Mouse (Mus musculus): ENCODE measurements at regions not wholly inside any gene's neighbourhood (a gene's known extent, or its start where the extent isn't known, plus 50 kb on each side); places are given as distances from the start of the nearest gene placed in this dataset.

DNA sequence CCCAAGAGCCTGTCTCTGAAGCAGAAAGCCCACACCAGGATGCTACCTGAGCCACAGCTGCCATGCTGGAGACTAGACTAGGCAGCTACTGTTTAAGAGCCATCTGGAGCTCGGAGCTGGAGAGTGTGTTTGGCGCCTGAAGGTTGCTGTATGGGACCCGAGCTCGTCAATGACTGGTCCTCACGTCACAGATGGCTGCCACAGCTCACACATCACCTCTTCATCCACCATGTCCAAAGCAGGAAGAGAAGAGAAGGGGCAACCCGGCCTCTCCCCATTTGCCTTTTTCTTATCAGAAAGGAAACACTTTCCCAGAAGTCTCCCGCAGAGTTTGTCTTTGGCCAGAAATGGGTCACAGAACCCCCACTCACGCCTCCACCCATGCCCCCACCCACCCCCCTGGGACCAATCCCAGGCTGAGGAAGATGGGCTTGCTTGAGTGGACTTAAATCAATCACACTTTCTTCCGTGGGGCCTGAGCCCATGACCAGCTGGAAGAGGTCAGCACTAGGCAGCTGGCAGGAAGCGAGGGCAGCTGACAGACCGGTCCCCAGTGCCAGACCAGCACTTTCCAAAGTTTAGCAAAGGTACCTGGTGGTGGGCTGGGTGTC is 53.5 kb upstream of the Ptpn1 start:
- DNase-seq (ENCODE audit: low spot score in 2 of 2), result no peak

GRCm38 (mm10) chr2:167877254-167877870 is 54.5 kb upstream of the Ptpn1 start:
- no peak for DNase-seq (ENCODE audit: low spot score in 2 of 2)

DNA sequence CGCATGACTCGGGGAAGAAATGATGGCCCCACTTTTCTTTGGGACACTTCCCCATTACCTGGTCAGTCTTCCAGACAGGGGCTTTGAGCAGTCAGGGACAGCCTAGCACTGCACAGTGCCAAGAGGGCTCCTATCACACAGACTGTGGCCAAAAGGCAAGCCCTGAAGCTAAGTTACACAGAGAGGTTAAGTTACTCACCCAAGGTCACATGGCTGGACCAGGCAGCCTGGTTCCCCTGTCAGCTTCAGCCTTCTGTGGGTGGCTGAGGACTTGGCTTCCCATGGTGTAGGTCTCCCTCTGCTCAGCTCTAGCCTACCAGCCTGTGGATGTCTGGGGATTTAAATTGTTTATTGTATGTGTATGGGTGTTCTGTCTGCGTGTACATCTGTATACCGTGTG is 59.4 kb upstream of the Ptpn1 start:
- no peak for DNase-seq (ENCODE audit: low spot score in 2 of 2)

GRCm38 (mm10) chr2:167870153-167870552 is 61.7 kb upstream of the Ptpn1 start:
- DNase-seq (ENCODE audit: low spot score in 2 of 2), result no peak

- no peak for DNase-seq (ENCODE audit: low spot score in 2 of 2)
These were observed 65.1 kb upstream of the Ptpn1 start for GRCm38 (mm10) chr2:167866751-167867150.

- no peak for DNase-seq (ENCODE audit: low spot score in 2 of 2)
These were observed 66.3 kb upstream of the Ptpn1 start for GRCm38 (mm10) chr2:167865525-167865924.

- DNase-seq (ENCODE audit: low spot score in 2 of 2), result no peak
These were observed 67.2 kb upstream of the Ptpn1 start for GRCm38 (mm10) chr2:167864672-167865071.

GRCm38 (mm10) chr2:167864228-167864627 is 67.6 kb upstream of the Ptpn1 start:
- no peak for DNase-seq (ENCODE audit: low spot score in 2 of 2)

DNA sequence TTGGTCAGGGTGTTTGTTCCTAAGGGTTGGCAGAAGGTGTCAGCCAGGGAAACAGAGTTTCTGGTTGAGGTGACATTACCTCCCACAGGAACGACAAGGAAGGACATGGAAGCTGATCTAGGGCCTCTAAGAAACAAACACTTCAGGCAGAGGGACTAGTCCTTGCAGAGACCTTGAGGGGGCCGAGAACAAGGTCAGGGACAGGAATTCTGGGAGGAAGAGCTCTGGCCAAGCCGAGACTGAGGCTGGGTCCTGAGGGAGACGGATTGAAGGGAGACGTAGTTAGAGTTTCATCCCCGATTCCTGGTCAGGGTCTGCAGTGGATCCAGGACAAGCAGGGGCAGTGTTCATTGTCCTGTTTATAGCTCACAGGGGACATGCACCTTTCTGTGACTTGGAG is 68.2 kb upstream of the Ptpn1 start:
- DNase-seq (ENCODE audit: low spot score in 2 of 2), result no peak

- DNase-seq (ENCODE audit: low spot score in 2 of 2), result no peak
These were observed 70.7 kb upstream of the Ptpn1 start for GRCm38 (mm10) chr2:167861178-167861520.

- DNase-seq (ENCODE audit: low spot score in 2 of 2), result peak; percentile 19 to 42
These were observed 71.2 kb upstream of the Ptpn1 start for GRCm38 (mm10) chr2:167860457-167861177.

DNA sequence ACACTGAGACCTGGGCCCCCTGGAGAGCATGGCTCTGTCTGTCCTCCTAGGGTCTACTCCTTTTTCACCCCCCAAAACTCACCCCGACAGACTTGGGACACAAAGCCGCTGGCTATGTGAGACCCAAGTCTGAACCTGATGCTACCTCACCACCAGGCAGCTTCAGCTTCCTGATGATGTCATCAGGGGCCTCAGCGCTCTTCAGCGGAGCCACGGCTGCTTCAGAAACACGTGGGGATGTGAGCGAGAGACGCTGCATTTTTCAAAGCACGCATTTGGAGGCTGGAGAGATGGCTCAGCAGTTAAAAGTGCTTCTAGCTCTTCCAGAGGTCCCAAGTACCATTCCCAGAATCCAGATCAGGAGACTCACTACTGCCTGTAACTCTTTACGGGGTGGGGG is 72.3 kb upstream of the Ptpn1 start:
- no peak for DNase-seq (ENCODE audit: low spot score in 2 of 2)

DNA sequence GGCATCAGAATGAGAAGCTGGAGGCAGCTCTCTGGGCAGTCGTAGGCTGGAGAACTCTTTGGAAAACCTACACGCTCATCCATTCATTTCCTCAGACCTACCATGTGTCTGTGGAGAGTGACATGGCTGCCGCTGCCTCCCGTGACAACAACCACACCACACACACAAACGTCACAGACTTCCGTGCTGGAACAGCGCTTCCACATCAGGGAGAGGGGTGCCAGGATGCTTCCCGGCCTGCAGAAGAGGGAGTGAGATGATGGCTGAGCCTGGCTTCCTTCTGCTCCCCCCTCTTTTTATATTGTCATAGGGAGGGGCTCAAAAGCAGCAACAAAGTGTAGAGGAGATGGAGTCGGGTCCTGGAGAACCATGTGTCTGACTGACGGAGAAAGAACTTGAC is 73.5 kb upstream of the Ptpn1 start:
- no peak for DNase-seq (ENCODE audit: low spot score in 2 of 2)

- no peak for DNase-seq (ENCODE audit: low spot score in 2 of 2)
These were observed 73.9 kb upstream of the Ptpn1 start for GRCm38 (mm10) chr2:167857911-167858310.

GRCm38 (mm10) chr2:167856920-167857475 is 74.9 kb upstream of the Ptpn1 start:
- DNase-seq (ENCODE audit: low spot score in 2 of 2), result no peak

DNA sequence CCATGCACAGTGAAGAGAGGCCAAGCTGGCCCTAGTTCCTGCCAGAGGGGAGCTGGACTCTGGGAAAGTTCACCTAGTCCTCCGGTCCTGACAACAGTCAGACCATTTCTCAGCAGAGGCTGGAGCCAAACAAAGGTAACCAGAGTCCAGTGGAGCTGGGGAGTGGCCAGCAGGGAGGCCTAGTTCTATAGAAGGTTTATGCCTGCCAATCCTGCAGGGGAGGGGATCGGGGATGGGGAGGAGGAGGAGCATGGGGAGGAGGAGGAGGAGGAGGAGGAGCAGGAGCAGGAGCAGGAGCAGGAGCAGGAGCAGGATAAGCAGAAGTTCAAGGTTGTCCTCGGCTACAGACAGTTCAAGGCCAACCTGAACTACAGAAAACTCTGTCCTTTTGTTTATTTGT is 75.8 kb upstream of the Ptpn1 start:
- DNase-seq (ENCODE audit: low spot score in 2 of 2), result no peak

DNA sequence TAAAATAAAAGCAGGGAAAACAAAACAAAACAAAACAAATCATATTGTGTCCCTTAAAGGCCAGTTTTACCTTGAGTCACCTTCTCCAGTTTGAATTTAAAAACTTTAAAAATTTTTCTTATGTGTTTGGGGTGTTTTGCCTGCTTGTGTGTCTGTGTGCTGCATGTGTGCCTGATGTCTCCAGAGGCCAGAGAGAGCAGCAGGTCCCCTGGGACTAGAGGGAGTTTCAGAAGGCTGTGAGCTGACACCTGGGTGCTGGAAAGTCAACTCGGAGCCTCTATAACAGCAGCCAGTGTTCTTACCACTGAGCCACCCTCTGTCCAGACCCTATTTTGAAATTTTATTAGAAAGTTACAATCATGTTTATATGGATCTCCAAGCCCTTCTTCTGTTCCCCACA is 77.8 kb upstream of the Ptpn1 start:
- no peak for DNase-seq (ENCODE audit: low spot score in 2 of 2)

GRCm38 (mm10) chr2:167853411-167853821 is 78.4 kb upstream of the Ptpn1 start:
- no peak for DNase-seq (ENCODE audit: low spot score in 2 of 2)

DNA sequence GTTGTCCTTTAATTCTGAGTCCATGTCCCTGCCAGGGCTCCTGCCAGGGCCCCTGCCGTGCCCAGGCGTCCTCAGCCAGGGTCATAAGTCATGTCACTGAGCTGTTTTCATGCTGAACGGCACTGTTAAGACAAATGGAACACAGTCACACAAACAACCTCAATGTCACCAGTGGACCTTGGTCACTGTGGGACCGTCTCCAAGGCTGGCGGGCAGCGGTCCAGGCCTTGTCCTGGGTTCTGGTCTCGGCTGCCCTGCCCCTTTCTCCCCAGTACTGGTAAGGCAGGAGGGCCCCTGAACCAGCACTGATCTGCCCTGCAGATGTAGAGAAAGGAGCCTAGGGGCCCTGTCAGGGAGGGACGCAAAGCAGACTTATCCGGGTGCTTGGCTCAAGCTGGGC is 79.3 kb upstream of the Ptpn1 start:
- DNase-seq (ENCODE audit: low spot score in 2 of 2), result no peak

GRCm38 (mm10) chr2:167851216-167851896 is 80.5 kb upstream of the Ptpn1 start:
- DNase-seq (ENCODE audit: low spot score in 2 of 2), result no peak

DNA sequence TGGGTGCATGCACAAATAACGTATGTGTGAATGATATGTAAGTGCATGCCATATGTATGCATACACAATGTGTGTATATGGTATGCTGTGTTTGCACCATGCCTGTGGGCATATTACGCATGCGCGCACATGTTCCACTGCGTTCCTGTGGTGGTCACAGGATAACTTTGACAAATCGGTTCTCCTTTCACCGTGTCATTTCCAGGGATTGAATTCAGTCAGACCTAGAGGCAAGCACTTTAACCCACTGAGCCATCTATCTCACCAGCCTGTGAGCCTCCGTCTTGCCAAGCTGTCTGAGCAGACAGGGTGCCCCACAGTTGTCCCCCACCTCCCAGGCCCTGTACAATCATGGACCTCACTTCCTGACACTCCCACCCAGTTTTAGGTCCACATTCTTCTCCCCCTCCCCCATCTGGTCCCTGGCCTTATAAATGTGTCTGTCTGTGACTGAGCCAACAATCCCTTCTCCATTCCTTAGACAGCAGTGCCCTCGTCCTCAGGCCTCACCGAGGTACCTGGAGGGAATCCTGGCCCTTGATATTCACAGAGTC is 81.8 kb upstream of the Ptpn1 start:
- DNase-seq (ENCODE audit: low spot score in 2 of 2), result no peak
